Mouse (Mus musculus) left cerebral cortex, postnatal 10 days (tissue): ENCODE data around the gene Gm16427. TPM values are rescaled to one million over a fixed set of nuclear protein-coding genes. Genes with fewer than 3 reads are reported as not detected.
"Not testable (repeated sequence)": the region's sequence is repeated elsewhere in the genome, so short reads cannot be mapped to it uniquely, and the experiment has no call there.

Source experiments
- DNase-seq, 2 experiments: peaks; one replicate each; pipeline ENCODE4 v3.0.0; 2021 to 2022; ENCODE audit warnings: low spot score in 2 of 2, mixed read lengths in 1 of 2; ENCODE audit errors: extremely low spot score in 1 of 2
- intact Hi-C: fragments of 180-260 bp; cut with DNase I; formaldehyde crosslinking; loops from one replicate; pipeline ENCODE4 v1.15.1; 2025
- total RNA-seq, 2 experiments: library from RNA; stranded (reverse); gene quantifications; 2 replicates each; pipeline ENCODE4 v1.2.3; 2021

Gene Gm16427
- total RNA-seq: not detected

- not testable (repeated sequence) for DNase-seq
Measured at GRCm38 (mm10) chr5:93540100-93540499, at the start of gene Gm16427. Gene Gm16427, minus strand, starts transcription at chr5:93540200.

More at GRCm38 (mm10) chr5:93540100-93540499, at the start of gene Gm16427:
- intact Hi-C loops: not testable (repeated sequence)

Other genes starting within 250 kb of the Gm16427 start
- gene C87414, start 131.4 kb upstream of the Gm16427 start, total RNA-seq: not detected